Mouse (Mus musculus): ENCODE data around the gene Gm45716.

GRCm38 (mm10) chr11:90264180-90264579 is 76.7 kb downstream of the Gm45716 start:
- TF ChIP-seq GATA1 (IDR thresholded peaks at IDR 0.05; ENCODE audit: borderline replicate concordance, low read length) (no peak), FLI1 (IDR thresholded peaks at IDR 0.05; ENCODE audit: low read length) (no peak)

Data from megakaryocyte, embryonic 14.5 days (primary cell).